Mouse (Mus musculus): ENCODE results near the gene Olfr201. TPM values are rescaled to one million over a fixed set of nuclear protein-coding genes. Genes with fewer than 3 reads are reported as not detected.
"Not testable (repeated sequence)": the region's sequence is repeated elsewhere in the genome, so short reads cannot be mapped to it uniquely, and the experiment has no call there.

Gene Olfr201
- total RNA-seq (2012; rRNA removed): not detected in 2 replicates

DNA sequence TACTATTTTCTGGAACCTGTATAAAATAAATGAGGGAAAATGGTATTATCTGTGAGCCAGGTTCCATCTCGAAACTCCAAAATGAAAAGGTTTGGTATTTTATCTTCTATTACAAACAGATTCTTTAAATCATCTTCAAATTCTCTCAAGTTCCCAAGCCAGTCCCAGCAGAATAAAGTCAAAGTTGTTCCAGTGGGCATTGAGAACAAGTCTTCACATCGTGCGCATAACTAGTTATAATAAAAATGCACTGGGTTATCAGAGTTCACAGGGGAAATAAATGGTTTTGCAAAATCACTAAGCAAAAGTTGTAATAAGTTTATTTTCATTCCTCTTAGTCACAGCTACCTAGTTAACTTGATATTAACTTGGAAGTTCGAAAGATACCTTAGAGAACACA lies at the start of gene Olfr201:
Gene Olfr201 (minus strand): TSS at position 101 of the 400 bp plus-strand sequence.
- H3K27ac ChIP-seq (ENCODE audit: insufficient read depth, low read depth, low read length, poor library complexity, severe bottlenecking); H3K9ac ChIP-seq (ENCODE audit: insufficient read depth, low read depth, low read length, poor library complexity, severe bottlenecking); H3K4me1 ChIP-seq (ENCODE audit: control insufficient read depth in 2 of 2, insufficient read depth in 2 of 2, low read length in 2 of 2, poor library complexity in 1 of 2); H3K36me3 ChIP-seq (ENCODE audit: control insufficient read depth, insufficient read depth, low read length, poor library complexity, severe bottlenecking); in situ Hi-C loops (cut with MboI; ENCODE audit: low sequenced_read_pairs in 2 of 2, unreplicated experiment in 2 of 2); H3K9me3 ChIP-seq (ENCODE audit: control insufficient read depth, insufficient read depth, low read depth, low read length); DNase-seq (ENCODE audit: low read depth, low spot score); H3K4me3 ChIP-seq (ENCODE audit: insufficient read depth in 1 of 2, low read depth in 1 of 2, low read length in 2 of 2, poor library complexity in 1 of 2, severe bottlenecking in 1 of 2): not testable (repeated sequence)

GRCm38 (mm10) chr16:59318148-59318547 lies 45.7 kb upstream of the Olfr201 start, which contains the start of gene Olfr204:
Gene Olfr204 (minus strand): TSS chr16:59318248.
- Histone ChIP-seq H3K4me3 (ENCODE audit: insufficient read depth in 1 of 2, low read depth in 1 of 2, low read length in 2 of 2, poor library complexity in 1 of 2, severe bottlenecking in 1 of 2) (no peak within 1 kb of the TSS), H3K27ac (ENCODE audit: insufficient read depth, low read depth, low read length, poor library complexity, severe bottlenecking) (no peak within 1 kb of the TSS), H3K36me3 (ENCODE audit: control insufficient read depth, insufficient read depth, low read length, poor library complexity, severe bottlenecking) (no peaks in the 10 kb centered on the region), H3K9me3 (ENCODE audit: control insufficient read depth, insufficient read depth, low read depth, low read length) (no peaks in the 10 kb centered on the region), H3K9ac (ENCODE audit: insufficient read depth, low read depth, low read length, poor library complexity, severe bottlenecking) (no peak within 1 kb of the TSS), H3K4me1 (ENCODE audit: control insufficient read depth in 2 of 2, insufficient read depth in 2 of 2, low read length in 2 of 2, poor library complexity in 1 of 2) (no peaks in the 10 kb centered on the region)
- DNase-seq (ENCODE audit: low read depth, low spot score): no peak
- in situ Hi-C loops (cut with MboI; ENCODE audit: low sequenced_read_pairs in 2 of 2, unreplicated experiment in 2 of 2): no loop called here
- TF ChIP-seq ZNF384 (IDR thresholded peaks at IDR 0.05; ENCODE audit: low read depth, low read length) (no peak), MAFK (IDR thresholded peaks at IDR 0.05; ENCODE audit: insufficient read depth, low read depth, low read length) (no peak), HCFC1 (IDR thresholded peaks at IDR 0.05; ENCODE audit: borderline replicate concordance, insufficient read depth, low read length) (no peak), ZC3H11A (IDR thresholded peaks at IDR 0.05; ENCODE audit: borderline replicate concordance, low read depth, low read length) (no peak), CHD2 (IDR thresholded peaks at IDR 0.05; ENCODE audit: low read depth, low read length) (no peak)

DNA sequence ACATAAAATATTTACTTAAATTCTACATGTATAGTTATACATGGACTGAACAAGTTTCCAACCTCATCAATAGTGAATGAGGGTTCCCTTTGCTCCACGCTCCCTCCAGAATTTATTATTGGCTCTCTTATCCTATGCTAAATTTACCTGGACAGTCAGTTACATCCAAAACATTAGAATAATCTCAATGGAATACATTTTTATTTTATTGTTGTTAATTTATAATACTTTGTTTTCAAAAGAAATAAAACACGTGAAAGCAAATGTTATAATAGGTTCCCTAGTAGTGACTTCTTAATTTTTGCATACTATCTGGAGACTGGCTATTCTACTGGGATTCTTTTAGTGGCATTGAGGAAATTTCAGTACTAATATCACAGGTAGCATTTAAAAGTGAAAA lies 26.1 kb upstream of the Olfr201 start, which contains the start of gene Olfr203:
Gene Olfr203 (plus strand): TSS at position 301 of the 400 bp plus-strand sequence.
- TF ChIP-seq ZC3H11A (IDR thresholded peaks at IDR 0.05; ENCODE audit: borderline replicate concordance, low read depth, low read length): no peak
- no peak for TF ChIP-seq MAFK (IDR thresholded peaks at IDR 0.05; ENCODE audit: insufficient read depth, low read depth, low read length)
- TF ChIP-seq ZNF384 (IDR thresholded peaks at IDR 0.05; ENCODE audit: low read depth, low read length): no peak
- no peak for TF ChIP-seq CHD2 (IDR thresholded peaks at IDR 0.05; ENCODE audit: low read depth, low read length)
- no peak for DNase-seq (ENCODE audit: low read depth, low spot score)
- in situ Hi-C loops (cut with MboI; ENCODE audit: low sequenced_read_pairs in 2 of 2, unreplicated experiment in 2 of 2): no loop called here
- no peak within 1 kb of the TSS for H3K9ac ChIP-seq (ENCODE audit: insufficient read depth, low read depth, low read length, poor library complexity, severe bottlenecking)
- no peaks in the 10 kb centered on the region for H3K9me3 ChIP-seq (ENCODE audit: control insufficient read depth, insufficient read depth, low read depth, low read length)
- no peak within 1 kb of the TSS for H3K27ac ChIP-seq (ENCODE audit: insufficient read depth, low read depth, low read length, poor library complexity, severe bottlenecking)
- no peak within 1 kb of the TSS for H3K4me3 ChIP-seq (ENCODE audit: insufficient read depth in 1 of 2, low read depth in 1 of 2, low read length in 2 of 2, poor library complexity in 1 of 2, severe bottlenecking in 1 of 2)
- H3K4me1 ChIP-seq (ENCODE audit: control insufficient read depth in 2 of 2, insufficient read depth in 2 of 2, low read length in 2 of 2, poor library complexity in 1 of 2): no peaks in the 10 kb centered on the region
- no peaks in the 10 kb centered on the region for H3K36me3 ChIP-seq (ENCODE audit: control insufficient read depth, insufficient read depth, low read length, poor library complexity, severe bottlenecking)

DNA sequence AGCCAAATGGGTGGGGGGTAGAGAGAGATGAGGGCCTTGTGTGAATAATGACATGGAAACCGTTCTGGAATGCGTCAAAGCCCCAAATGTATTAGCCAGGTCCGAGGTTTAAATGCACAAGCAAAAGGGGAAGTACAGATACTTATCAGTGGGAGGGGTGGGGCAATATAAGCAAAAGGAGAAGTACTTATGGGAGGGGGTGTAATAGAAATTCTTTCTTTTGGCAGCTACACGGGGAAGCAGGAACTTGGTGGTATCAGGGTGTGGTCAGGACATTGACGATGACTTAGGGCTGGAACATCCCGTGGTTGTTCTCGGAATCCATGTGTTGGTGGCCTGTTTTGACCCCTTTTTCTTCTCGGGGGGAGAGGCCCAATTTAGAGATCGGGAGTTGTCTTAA lies 15.1 kb upstream of the Olfr201 start:
- DNase-seq (ENCODE audit: low read depth, low spot score); H3K9me3 ChIP-seq (ENCODE audit: control insufficient read depth, insufficient read depth, low read depth, low read length); H3K4me1 ChIP-seq (ENCODE audit: control insufficient read depth in 2 of 2, insufficient read depth in 2 of 2, low read length in 2 of 2, poor library complexity in 1 of 2); in situ Hi-C loops (cut with MboI; ENCODE audit: low sequenced_read_pairs in 2 of 2, unreplicated experiment in 2 of 2); H3K4me3 ChIP-seq (ENCODE audit: insufficient read depth in 1 of 2, low read depth in 1 of 2, low read length in 2 of 2, poor library complexity in 1 of 2, severe bottlenecking in 1 of 2); H3K9ac ChIP-seq (ENCODE audit: insufficient read depth, low read depth, low read length, poor library complexity, severe bottlenecking); H3K36me3 ChIP-seq (ENCODE audit: control insufficient read depth, insufficient read depth, low read length, poor library complexity, severe bottlenecking); H3K27ac ChIP-seq (ENCODE audit: insufficient read depth, low read depth, low read length, poor library complexity, severe bottlenecking): not testable (repeated sequence)

DNA sequence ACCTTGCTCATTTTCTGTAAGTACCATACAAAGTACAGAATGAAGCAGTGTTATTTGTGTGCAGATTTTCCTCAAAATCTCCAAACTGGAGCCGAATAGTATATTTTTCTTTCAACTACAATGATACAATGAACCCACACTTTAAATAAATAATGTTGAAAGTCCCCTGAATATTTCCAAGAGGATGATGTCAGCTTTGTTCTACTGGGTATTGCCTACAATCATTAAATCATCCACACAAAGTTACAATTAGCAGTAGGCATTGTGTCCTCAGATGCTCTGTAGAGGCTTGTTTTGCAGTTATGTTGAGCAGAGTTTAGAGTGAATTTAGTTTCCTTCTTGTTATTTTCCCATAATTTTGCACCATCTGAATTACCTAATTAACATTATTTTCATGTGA lies 14.3 kb upstream of the Olfr201 start, which contains the start of gene Olfr202:
Gene Olfr202 (minus strand): TSS at position 101 of the 400 bp plus-strand sequence.
- Histone ChIP-seq H3K9ac (ENCODE audit: insufficient read depth, low read depth, low read length, poor library complexity, severe bottlenecking) (no peak within 1 kb of the TSS), H3K4me1 (ENCODE audit: control insufficient read depth in 2 of 2, insufficient read depth in 2 of 2, low read length in 2 of 2, poor library complexity in 1 of 2) (no peaks in the 10 kb centered on the region), H3K4me3 (ENCODE audit: insufficient read depth in 1 of 2, low read depth in 1 of 2, low read length in 2 of 2, poor library complexity in 1 of 2, severe bottlenecking in 1 of 2) (no peak within 1 kb of the TSS), H3K27ac (ENCODE audit: insufficient read depth, low read depth, low read length, poor library complexity, severe bottlenecking) (no peak within 1 kb of the TSS), H3K9me3 (ENCODE audit: control insufficient read depth, insufficient read depth, low read depth, low read length) (no peaks in the 10 kb centered on the region), H3K36me3 (ENCODE audit: control insufficient read depth, insufficient read depth, low read length, poor library complexity, severe bottlenecking) (no peaks in the 10 kb centered on the region)
- no peak for TF ChIP-seq MAFK (IDR thresholded peaks at IDR 0.05; ENCODE audit: insufficient read depth, low read depth, low read length)
- DNase-seq (ENCODE audit: low read depth, low spot score): no peak
- in situ Hi-C loops (cut with MboI; ENCODE audit: low sequenced_read_pairs in 2 of 2, unreplicated experiment in 2 of 2): no loop called here

All from ES-E14 (cell line).